Mouse (Mus musculus): ENCODE results near the gene Fads3. TPM values are rescaled to one million over a fixed set of nuclear protein-coding genes. Genes with fewer than 3 reads are reported as not detected.
A peak's percentile ranks its signal among the peaks of the same experiment; 100 is the strongest.

Gene Fads3
- total RNA-seq, 2 experiments from 2014 or later: 8.7 to 9.1 TPM

DNA sequence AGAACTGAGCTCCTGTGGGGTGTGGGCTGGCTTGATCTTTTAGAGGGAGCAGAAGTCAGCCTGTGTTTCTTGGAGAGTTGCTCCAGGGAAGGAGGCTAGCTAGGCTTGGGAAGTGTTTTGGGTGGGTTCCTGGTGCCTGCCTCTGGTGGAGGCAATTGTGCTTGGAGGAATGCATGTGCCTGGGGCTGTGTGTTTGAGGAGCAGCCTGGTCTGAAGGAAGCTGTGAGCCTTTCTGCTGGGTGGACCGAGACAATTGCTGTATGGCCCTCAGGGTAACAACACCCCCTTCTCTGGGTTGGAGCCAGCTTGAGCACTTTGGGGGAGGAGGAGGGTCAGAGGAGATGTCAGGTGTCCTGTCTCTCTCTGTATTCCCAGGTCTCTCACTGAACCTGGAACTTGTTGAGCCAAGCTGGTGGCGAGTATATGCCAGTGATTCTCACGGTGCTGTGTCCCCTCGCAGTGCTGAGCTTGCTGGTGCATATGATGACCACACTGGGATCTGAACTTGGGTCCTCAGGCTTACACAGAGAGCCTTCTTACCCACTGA, 22.1 kb upstream of the Fads3 start:
- DNase-seq: no peak

- DNase-seq: no peak
These were observed 19.4 kb upstream of the Fads3 start for GRCm38 (mm10) chr19:10021981-10022380.

- DNase-seq: no peak
These were observed 18.7 kb upstream of the Fads3 start for GRCm38 (mm10) chr19:10022414-10023303.

GRCm38 (mm10) chr19:10023304-10023758, 18.0 kb upstream of the Fads3 start:
- DNase-seq: no peak

- peak; percentile 58 for DNase-seq
These were observed 16.0 kb upstream of the Fads3 start for GRCm38 (mm10) chr19:10025169-10025875.

GRCm38 (mm10) chr19:10029746-10030145, 11.6 kb upstream of the Fads3 start:
- no peak for DNase-seq

DNA sequence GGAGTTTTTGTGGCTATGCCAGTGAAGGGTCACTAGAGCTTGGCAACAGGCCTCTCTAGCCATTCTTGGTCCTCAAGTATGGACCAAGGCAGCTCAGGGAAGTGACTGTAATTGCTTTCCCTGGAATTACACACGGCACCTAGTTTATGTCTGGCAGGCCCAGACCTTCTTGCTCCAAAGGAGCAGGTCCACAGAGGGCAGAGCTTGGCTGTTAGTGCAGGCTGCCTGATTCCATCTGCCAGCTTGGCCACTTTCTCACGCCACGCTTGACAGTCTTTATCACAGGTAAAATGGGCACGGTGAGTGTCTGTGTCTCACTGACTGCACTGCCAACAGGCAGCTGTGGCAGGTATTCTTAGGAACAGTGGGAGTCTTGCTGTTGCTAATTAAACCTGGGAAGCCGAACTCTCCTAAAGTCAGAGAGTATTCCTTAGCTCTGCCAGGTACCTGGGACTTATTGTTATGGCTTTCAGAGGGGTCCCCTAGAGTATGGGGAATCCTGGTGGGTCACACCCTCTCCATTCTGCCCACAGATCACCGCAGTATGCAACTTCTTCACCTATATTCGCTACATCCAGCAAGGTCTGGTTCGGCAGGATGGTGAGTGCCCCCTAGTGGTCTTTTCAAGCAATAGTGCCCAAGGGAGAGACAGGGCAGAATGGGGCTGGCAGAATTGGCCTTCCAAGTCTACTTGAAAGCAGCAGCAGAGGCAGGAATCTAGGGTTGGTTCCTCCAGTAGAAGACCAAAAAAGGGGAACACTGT, 8.0 kb upstream of the Fads3 start:
- DNase-seq: peak; percentile 43

- DNase-seq: no peak
These were observed 7.0 kb upstream of the Fads3 start for GRCm38 (mm10) chr19:10034356-10034755.

GRCm38 (mm10) chr19:10034785-10035447, 6.5 kb upstream of the Fads3 start:
- DNase-seq: peak; percentile 93

GRCm38 (mm10) chr19:10037534-10037933, 3.8 kb upstream of the Fads3 start:
- no peak for DNase-seq

GRCm38 (mm10) chr19:10038364-10038763, 3.0 kb upstream of the Fads3 start:
- DNase-seq: no peak

DNA sequence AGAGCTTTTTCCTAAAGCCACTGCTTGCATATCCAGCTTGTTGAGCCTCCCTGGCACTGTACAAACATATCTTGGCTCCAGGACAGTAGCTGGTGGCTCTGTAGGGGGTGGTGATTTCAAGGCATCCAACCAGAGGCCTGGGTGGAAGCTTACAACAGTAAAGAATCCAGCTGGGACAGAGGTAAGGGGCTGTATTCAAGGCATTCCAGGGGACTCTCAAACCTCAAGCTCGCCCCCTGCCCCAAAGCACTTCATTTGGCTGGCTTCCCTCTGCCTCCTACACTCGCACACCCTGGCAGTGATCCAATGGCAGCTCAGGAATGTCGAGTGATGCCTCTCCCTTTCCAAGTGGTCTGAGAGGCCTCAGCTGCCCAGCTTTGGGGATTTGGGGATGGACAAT, 2.5 kb upstream of the Fads3 start:
- DNase-seq: no peak

DNA sequence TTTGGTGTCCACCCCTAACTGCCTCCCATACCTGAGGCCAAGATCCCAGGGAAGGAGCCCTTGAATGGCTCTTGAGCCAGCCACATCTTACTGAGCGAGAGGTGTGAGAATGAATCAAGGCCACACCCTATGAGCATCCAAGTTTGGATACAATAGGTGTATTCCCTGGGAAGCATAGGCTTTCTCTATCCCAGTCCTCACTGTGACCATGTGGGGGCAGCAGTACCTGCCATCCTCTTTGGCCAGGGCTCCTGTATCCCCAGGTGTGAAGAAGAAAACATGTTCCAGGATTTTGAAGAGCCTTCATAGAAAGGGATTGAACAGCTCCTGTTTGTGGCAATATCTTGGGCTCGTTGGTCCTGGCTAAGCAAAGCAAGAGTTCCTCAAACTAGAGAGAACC, 1.8 kb upstream of the Fads3 start:
- DNase-seq: no peak

DNA sequence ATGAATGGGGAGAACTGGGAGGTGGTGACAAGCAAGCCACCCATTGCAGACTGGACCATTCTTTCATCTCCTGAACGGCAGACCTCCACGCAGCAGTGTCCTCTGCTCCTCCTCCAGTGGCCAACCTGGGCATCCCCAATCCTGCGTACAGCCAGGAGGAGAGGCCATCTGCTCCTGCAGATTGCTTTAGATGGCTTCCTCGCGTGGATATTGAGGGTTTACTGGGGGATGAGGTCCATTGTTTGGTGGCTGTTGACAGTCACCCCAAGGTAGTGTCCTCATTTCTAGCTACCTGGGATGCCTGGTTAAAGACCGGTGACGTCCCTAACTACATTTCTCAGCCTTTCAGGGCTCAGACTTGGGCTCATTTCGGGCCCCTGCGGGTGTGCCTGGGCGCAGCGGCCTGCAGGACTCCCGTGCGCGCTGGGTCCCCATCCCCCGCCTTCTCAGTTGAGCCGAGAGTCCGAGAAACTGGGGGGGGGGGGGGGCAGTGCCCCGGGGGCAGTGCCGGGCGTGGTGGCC, 442 bp upstream of the Fads3 start:
- DNase-seq: no peak

DNA sequence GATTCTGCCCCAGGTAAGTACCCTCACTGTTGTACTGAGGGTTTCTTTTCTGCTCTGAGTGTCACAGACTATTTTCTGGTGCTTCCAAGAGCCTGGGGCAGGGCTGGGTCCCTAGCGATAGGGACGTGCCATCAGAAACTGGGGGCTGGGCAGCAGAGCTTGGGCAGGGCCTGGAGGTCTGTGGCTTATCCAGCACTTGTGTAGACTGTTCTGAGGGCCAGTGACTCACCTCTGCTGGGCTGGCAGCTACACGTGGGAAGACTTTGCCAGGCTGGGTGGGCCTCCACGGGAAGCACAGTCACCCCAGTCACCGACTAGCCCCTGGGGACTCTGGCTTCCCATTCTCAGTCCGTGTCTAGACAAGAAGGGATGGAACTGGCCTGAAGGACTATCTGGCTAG, 863 bp downstream of the Fads3 start:
- DNase-seq: no peak

GRCm38 (mm10) chr19:10042816-10043215, 1.4 kb downstream of the Fads3 start:
- DNase-seq: no peak

DNA sequence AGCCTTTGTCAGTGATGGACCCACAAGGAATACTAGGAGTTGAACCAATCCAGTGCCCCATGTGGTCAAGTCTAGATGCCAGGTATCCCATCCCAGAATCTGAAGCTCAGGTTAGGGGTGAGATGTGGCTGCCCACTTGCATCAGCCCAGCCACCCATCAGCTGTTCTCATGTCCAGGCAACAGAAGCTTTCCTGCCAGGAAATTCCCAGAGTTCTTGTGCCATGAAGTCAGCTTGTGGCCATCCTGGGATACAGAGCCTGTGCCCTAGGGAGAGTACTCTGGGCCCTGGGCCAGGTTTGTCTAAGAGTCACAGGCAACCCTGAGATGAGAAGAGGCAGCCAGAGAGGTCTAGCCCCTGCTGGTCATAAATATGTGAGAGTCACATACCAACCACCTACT, 2.3 kb downstream of the Fads3 start:
- DNase-seq: peak; percentile 56

- DNase-seq: no peak
These were observed 4.3 kb downstream of the Fads3 start for GRCm38 (mm10) chr19:10045707-10046106.

- no peak for DNase-seq
These were observed 5.0 kb downstream of the Fads3 start for GRCm38 (mm10) chr19:10046346-10046745.

DNA sequence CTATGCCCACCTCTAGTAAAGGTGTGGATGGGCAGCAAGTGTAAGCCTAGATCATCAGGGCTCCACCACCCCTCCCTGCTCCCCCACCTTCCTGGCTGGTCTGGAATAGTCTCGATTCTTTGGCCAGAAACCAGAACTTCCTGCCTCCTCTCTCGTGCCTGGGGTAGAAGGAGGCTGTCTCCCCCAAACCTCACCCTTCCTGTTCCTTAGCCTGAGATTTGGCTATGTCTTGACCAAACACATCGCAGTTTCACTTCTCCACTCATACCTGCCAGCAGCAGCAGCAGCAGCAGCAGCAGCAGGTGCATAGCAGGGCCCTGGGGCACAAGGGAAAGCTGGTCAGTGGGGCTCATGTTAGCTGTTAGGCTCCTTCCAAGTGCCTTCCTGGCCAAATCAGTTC, 5.6 kb downstream of the Fads3 start:
- no peak for DNase-seq

DNA sequence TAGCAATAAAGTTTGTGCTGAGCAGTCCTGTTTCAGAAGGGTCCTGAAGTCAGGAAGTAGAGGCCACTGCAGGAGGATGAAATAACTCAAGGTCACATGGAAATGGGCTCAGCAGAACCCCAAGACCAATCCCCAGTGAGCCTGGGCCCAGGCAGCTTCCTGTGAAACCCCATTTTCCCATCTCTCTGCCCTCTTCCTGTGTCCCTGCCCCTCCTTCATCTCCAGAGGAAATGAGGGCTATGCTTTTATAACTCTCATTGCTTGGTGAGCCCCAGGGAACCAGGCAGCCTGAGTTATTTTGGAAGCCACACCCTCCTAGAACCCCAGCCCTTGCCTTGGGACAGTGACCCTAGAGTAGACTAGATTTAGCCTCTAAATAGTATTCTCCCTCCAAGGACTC, 8.2 kb downstream of the Fads3 start:
- no peak for DNase-seq

GRCm38 (mm10) chr19:10050438-10050837, 9.1 kb downstream of the Fads3 start:
- no peak for DNase-seq

Measured in gastrocnemius, postnatal 10 days (tissue).